Mouse (Mus musculus): ENCODE data around the gene Pdzph1. TPM values are rescaled to one million over a fixed set of nuclear protein-coding genes. Genes with fewer than 3 reads are reported as not detected.

The Pdzph1 gene
- polyA plus RNA-seq (2015; fragmentation: Nextera tagmentation; extraction: Ambion mirVana): 5.5 and 6.5 TPM in 2 replicates

- H3K4me1 ChIP-seq (replicated peaks; ENCODE audit: control insufficient read depth, insufficient read depth, low read length): no peaks in the 10 kb centered on the region
- no peak within 1 kb of the TSS for H3K27ac ChIP-seq (ENCODE audit: low read length)
- no peak for ATAC-seq
- no peaks in the 10 kb centered on the region for H3K9me3 ChIP-seq (ENCODE audit: control insufficient read depth, low read length)
- WGBS: 76% methylated on average over 6 of the region's 6 CpGs
- H3K9ac ChIP-seq (replicated peaks; ENCODE audit: low read depth, low read length): no peak within 1 kb of the TSS
- no peak within 1 kb of the TSS for H3K4me2 ChIP-seq (ENCODE audit: low read length)
- H3K4me3 ChIP-seq (replicated peaks; ENCODE audit: low read length): no peak within 1 kb of the TSS
- no peaks in the 10 kb centered on the region for H3K27me3 ChIP-seq (replicated peaks; ENCODE audit: control insufficient read depth, insufficient read depth, low read length)
- no peaks in the 10 kb centered on the region for H3K36me3 ChIP-seq (ENCODE audit: control insufficient read depth, insufficient read depth)
These were observed at the start of gene Pdzph1 for GRCm38 (mm10) chr17:58991275-58991674. TSS of gene Pdzph1 (minus strand) at chr17:58991375.

GRCm38 (mm10) chr17:59039754-59040153, 48.6 kb upstream of the Pdzph1 start:
- H3K27ac ChIP-seq (ENCODE audit: low read length): no peak overlapping the region
- 34% methylated on average over 5 of the region's 5 CpGs for WGBS
- no peaks in the 10 kb centered on the region for H3K4me1 ChIP-seq (replicated peaks; ENCODE audit: control insufficient read depth, insufficient read depth, low read length)
- H3K27me3 ChIP-seq (replicated peaks; ENCODE audit: control insufficient read depth, insufficient read depth, low read length): no peaks in the 10 kb centered on the region
- no peak overlapping the region for H3K9ac ChIP-seq (replicated peaks; ENCODE audit: low read depth, low read length)
- no peak overlapping the region for H3K4me3 ChIP-seq (replicated peaks; ENCODE audit: low read length)
- no peaks in the 10 kb centered on the region for H3K36me3 ChIP-seq (ENCODE audit: control insufficient read depth, insufficient read depth)
- H3K9me3 ChIP-seq (ENCODE audit: control insufficient read depth, low read length): no peaks in the 10 kb centered on the region
- ATAC-seq: no peak
- H3K4me2 ChIP-seq (ENCODE audit: low read length): no peak overlapping the region

- no peaks in the 10 kb centered on the region for H3K9me3 ChIP-seq (ENCODE audit: control insufficient read depth, low read length)
- no peaks in the 10 kb centered on the region for H3K4me1 ChIP-seq (replicated peaks; ENCODE audit: control insufficient read depth, insufficient read depth, low read length)
- ATAC-seq: no peak
- H3K4me2 ChIP-seq (ENCODE audit: low read length): no peak overlapping the region
- no peaks in the 10 kb centered on the region for H3K27me3 ChIP-seq (replicated peaks; ENCODE audit: control insufficient read depth, insufficient read depth, low read length)
- H3K4me3 ChIP-seq (replicated peaks; ENCODE audit: low read length): no peak overlapping the region
- no peak overlapping the region for H3K27ac ChIP-seq (ENCODE audit: low read length)
- 92% methylated on average over 3 of the region's 3 CpGs for WGBS
- H3K36me3 ChIP-seq (ENCODE audit: control insufficient read depth, insufficient read depth): no peaks in the 10 kb centered on the region
- no peak overlapping the region for H3K9ac ChIP-seq (replicated peaks; ENCODE audit: low read depth, low read length)
These were observed 42.3 kb upstream of the Pdzph1 start for GRCm38 (mm10) chr17:59033445-59033844.

GRCm38 (mm10) chr17:59026336-59026735, 35.2 kb upstream of the Pdzph1 start:
- Histone ChIP-seq H3K4me1 (replicated peaks; ENCODE audit: control insufficient read depth, insufficient read depth, low read length) (no peaks in the 10 kb centered on the region), H3K36me3 (ENCODE audit: control insufficient read depth, insufficient read depth) (no peaks in the 10 kb centered on the region), H3K9me3 (ENCODE audit: control insufficient read depth, low read length) (no peaks in the 10 kb centered on the region), H3K27me3 (replicated peaks; ENCODE audit: control insufficient read depth, insufficient read depth, low read length) (no peaks in the 10 kb centered on the region), H3K4me2 (ENCODE audit: low read length) (no peak overlapping the region), H3K27ac (ENCODE audit: low read length) (no peak overlapping the region), H3K4me3 (replicated peaks; ENCODE audit: low read length) (no peak overlapping the region), H3K9ac (replicated peaks; ENCODE audit: low read depth, low read length) (no peak overlapping the region)
- WGBS: 76% methylated on average over 3 of the region's 3 CpGs
- ATAC-seq: no peak

- no peak for ATAC-seq
- H3K27ac ChIP-seq (ENCODE audit: low read length): no peak overlapping the region
- 20% methylated on average over 6 of the region's 6 CpGs for WGBS
- no peak overlapping the region for H3K4me2 ChIP-seq (ENCODE audit: low read length)
- no peaks in the 10 kb centered on the region for H3K27me3 ChIP-seq (replicated peaks; ENCODE audit: control insufficient read depth, insufficient read depth, low read length)
- no peaks in the 10 kb centered on the region for H3K4me1 ChIP-seq (replicated peaks; ENCODE audit: control insufficient read depth, insufficient read depth, low read length)
- no peak overlapping the region for H3K9ac ChIP-seq (replicated peaks; ENCODE audit: low read depth, low read length)
- H3K36me3 ChIP-seq (ENCODE audit: control insufficient read depth, insufficient read depth): no peaks in the 10 kb centered on the region
- H3K4me3 ChIP-seq (replicated peaks; ENCODE audit: low read length): no peak overlapping the region
- no peaks in the 10 kb centered on the region for H3K9me3 ChIP-seq (ENCODE audit: control insufficient read depth, low read length)
These were observed 33.3 kb upstream of the Pdzph1 start for GRCm38 (mm10) chr17:59024502-59024901.

GRCm38 (mm10) chr17:59023971-59024370, 32.8 kb upstream of the Pdzph1 start:
- no peak overlapping the region for H3K27ac ChIP-seq (ENCODE audit: low read length)
- peak; percentile 65; the same call in 1 of the 2 replicates for ATAC-seq
- no peaks in the 10 kb centered on the region for H3K9me3 ChIP-seq (ENCODE audit: control insufficient read depth, low read length)
- no peak overlapping the region for H3K9ac ChIP-seq (replicated peaks; ENCODE audit: low read depth, low read length)
- H3K4me3 ChIP-seq (replicated peaks; ENCODE audit: low read length): no peak overlapping the region
- no peaks in the 10 kb centered on the region for H3K36me3 ChIP-seq (ENCODE audit: control insufficient read depth, insufficient read depth)
- 4% methylated on average over 5 of the region's 5 CpGs for WGBS
- no peaks in the 10 kb centered on the region for H3K27me3 ChIP-seq (replicated peaks; ENCODE audit: control insufficient read depth, insufficient read depth, low read length)
- H3K4me2 ChIP-seq (ENCODE audit: low read length): no peak overlapping the region
- H3K4me1 ChIP-seq (replicated peaks; ENCODE audit: control insufficient read depth, insufficient read depth, low read length): no peaks in the 10 kb centered on the region

- Histone ChIP-seq H3K9me3 (ENCODE audit: control insufficient read depth, low read length) (no peaks in the 10 kb centered on the region), H3K27me3 (replicated peaks; ENCODE audit: control insufficient read depth, insufficient read depth, low read length) (no peaks in the 10 kb centered on the region), H3K4me3 (replicated peaks; ENCODE audit: low read length) (no peak overlapping the region), H3K36me3 (ENCODE audit: control insufficient read depth, insufficient read depth) (no peaks in the 10 kb centered on the region), H3K9ac (replicated peaks; ENCODE audit: low read depth, low read length) (no peak overlapping the region), H3K27ac (ENCODE audit: low read length) (no peak overlapping the region), H3K4me2 (ENCODE audit: low read length) (no peak overlapping the region), H3K4me1 (replicated peaks; ENCODE audit: control insufficient read depth, insufficient read depth, low read length) (no peaks in the 10 kb centered on the region)
- no peak for ATAC-seq
- 46% methylated on average over 4 of the region's 4 CpGs for WGBS
These were observed 27.5 kb upstream of the Pdzph1 start for GRCm38 (mm10) chr17:59018666-59019065.

- no peaks in the 10 kb centered on the region for H3K36me3 ChIP-seq (ENCODE audit: control insufficient read depth, insufficient read depth)
- H3K4me2 ChIP-seq (ENCODE audit: low read length): peak within 1 kb of the TSS; percentile 89
- peak; percentile 81 for ATAC-seq
- H3K27ac ChIP-seq (ENCODE audit: low read length): no peak within 1 kb of the TSS
- under 1% methylated on average over 22 of the region's 22 CpGs for WGBS
- H3K9ac ChIP-seq (replicated peaks; ENCODE audit: low read depth, low read length): peak within 1 kb of the TSS; percentile 66
- no peaks in the 10 kb centered on the region for H3K9me3 ChIP-seq (ENCODE audit: control insufficient read depth, low read length)
- H3K27me3 ChIP-seq (replicated peaks; ENCODE audit: control insufficient read depth, insufficient read depth, low read length): no peaks in the 10 kb centered on the region
- peaks cover 4% of the 10 kb centered on the region; the same call in 1 of the 2 replicates for H3K4me1 ChIP-seq (replicated peaks; ENCODE audit: control insufficient read depth, insufficient read depth, low read length)
- peak within 1 kb of the TSS; percentile 72 for H3K4me3 ChIP-seq (replicated peaks; ENCODE audit: low read length)
These were observed 21.9 kb upstream of the Pdzph1 start, which contains the start of gene Nudt12 for GRCm38 (mm10) chr17:59013091-59013459. TSS of gene Nudt12 (minus strand) at chr17:59013372.

- H3K4me3 ChIP-seq (replicated peaks; ENCODE audit: low read length): peak overlapping the region; percentile 72
- H3K4me1 ChIP-seq (replicated peaks; ENCODE audit: control insufficient read depth, insufficient read depth, low read length): peaks cover 4% of the 10 kb centered on the region; the same call in 1 of the 2 replicates
- no peaks in the 10 kb centered on the region for H3K9me3 ChIP-seq (ENCODE audit: control insufficient read depth, low read length)
- ATAC-seq: peak; percentile 87
- H3K27me3 ChIP-seq (replicated peaks; ENCODE audit: control insufficient read depth, insufficient read depth, low read length): no peaks in the 10 kb centered on the region
- 2% methylated on average over 15 of the region's 15 CpGs for WGBS
- no peaks in the 10 kb centered on the region for H3K36me3 ChIP-seq (ENCODE audit: control insufficient read depth, insufficient read depth)
- H3K27ac ChIP-seq (ENCODE audit: low read length): no peak overlapping the region
- H3K4me2 ChIP-seq (ENCODE audit: low read length): peak overlapping the region; percentile 89
- H3K9ac ChIP-seq (replicated peaks; ENCODE audit: low read depth, low read length): peak overlapping the region; percentile 66
These were observed 21.4 kb upstream of the Pdzph1 start for GRCm38 (mm10) chr17:59012421-59013090.
